Mouse (Mus musculus) WW6 (cell line): ENCODE measurements around the gene Fth1.
A peak's percentile ranks its signal among the peaks of the same experiment; 100 is the strongest.

Experiments
- DNase-seq: peaks from one replicate; pipeline ENCODE4 v3.0.0-alpha.2; 2013; ENCODE audit warnings: low read depth, low spot score

The Fth1 gene

GRCm38 (mm10) chr19:9992011-9992958 is 11.9 kb downstream of the Fth1 start:
- no peak for DNase-seq

GRCm38 (mm10) chr19:9993036-9993656 is 12.7 kb downstream of the Fth1 start:
- peak; percentile 75 for DNase-seq

GRCm38 (mm10) chr19:9997204-9998062 is 17.0 kb downstream of the Fth1 start:
- no peak for DNase-seq

- DNase-seq = no peak
Measured at GRCm38 (mm10) chr19:9998063-9998416, 17.6 kb downstream of the Fth1 start.

- no peak for DNase-seq
Measured at GRCm38 (mm10) chr19:9998736-9999486, 18.5 kb downstream of the Fth1 start.

- no peak for DNase-seq
Measured at GRCm38 (mm10) chr19:10000330-10000729, 19.9 kb downstream of the Fth1 start.

GRCm38 (mm10) chr19:10001206-10001969 is 21.0 kb downstream of the Fth1 start, which contains the start of the genes Best1 and Rab3il1:
Gene Best1, minus strand, starts transcription at chr19:10001633.
Gene Rab3il1, plus strand, starts transcription at chr19:10001669.
- no peak for DNase-seq

GRCm38 (mm10) chr19:10003696-10004095 is 23.3 kb downstream of the Fth1 start:
- no peak for DNase-seq

- DNase-seq = no peak
Measured at GRCm38 (mm10) chr19:10011408-10011807, 31.0 kb downstream of the Fth1 start.

GRCm38 (mm10) chr19:10012827-10013278 is 32.5 kb downstream of the Fth1 start:
- DNase-seq = no peak

GRCm38 (mm10) chr19:10013348-10013747 is 33.0 kb downstream of the Fth1 start:
- DNase-seq = no peak

- DNase-seq = no peak
Measured at GRCm38 (mm10) chr19:10013913-10014312, 33.5 kb downstream of the Fth1 start.

- no peak for DNase-seq
Measured at GRCm38 (mm10) chr19:10014824-10015223, 34.4 kb downstream of the Fth1 start.

- DNase-seq = no peak
Measured at GRCm38 (mm10) chr19:10015442-10015841, 35.0 kb downstream of the Fth1 start.

GRCm38 (mm10) chr19:10016151-10016550 is 35.8 kb downstream of the Fth1 start:
- DNase-seq = no peak

- DNase-seq = no peak
Measured at GRCm38 (mm10) chr19:10017637-10018526, 37.5 kb downstream of the Fth1 start.

GRCm38 (mm10) chr19:10018527-10018818 is 38.1 kb downstream of the Fth1 start:
- no peak for DNase-seq

GRCm38 (mm10) chr19:10019214-10019760 is 38.9 kb downstream of the Fth1 start:
- DNase-seq = no peak

GRCm38 (mm10) chr19:10021981-10022380 is 41.6 kb downstream of the Fth1 start:
- no peak for DNase-seq
